Mouse (Mus musculus) heart, postnatal 36 days (tissue): ENCODE measurements at regions not wholly inside any gene's neighbourhood (a gene's known extent, or its start where the extent isn't known, plus 50 kb on each side); places are given as distances from the start of the nearest gene placed in this dataset.

Experiments
- DNase-seq, 2 experiments: peaks; one replicate each; pipeline ENCODE4 v3.0.0; 2021 to 2022
- intact Hi-C: fragments of 180-260 bp; cut with DNase I; formaldehyde crosslinking; loops from one replicate; pipeline ENCODE4 v1.15.1; 2025

- intact Hi-C loops = no loop called here
- no peak for DNase-seq
Measured at GRCm38 (mm10) chr4:71835737-71836136, 78.0 kb upstream of the Gm11232 start.

- intact Hi-C loops = no loop called here
- DNase-seq = no peak
Measured at GRCm38 (mm10) chr4:71811444-71811843, 53.7 kb upstream of the Gm11232 start.

GRCm38 (mm10) chr4:71808271-71808670 is 50.5 kb upstream of the Gm11232 start:
- DNase-seq = no peak
- intact Hi-C loops = no loop called here
